Mouse (Mus musculus) liver, embryonic 14.5 days (tissue): ENCODE results near the gene Zfp398. TPM values are rescaled to one million over a fixed set of nuclear protein-coding genes. Genes with fewer than 3 reads are reported as not detected.
A peak's percentile ranks its signal among the peaks of the same experiment; 100 is the strongest.

Experiments
- ATAC-seq: fragments of 200-750 bp; cut with Nextera tagmentation; 2 replicates; pipeline ENCODE4 v1.8.0; 2017; ENCODE audit warnings: moderate number of reproducible peaks, mild to moderate bottlenecking, moderate library complexity; ENCODE audit not compliant: insufficient read depth
- DNase-seq, 3 experiments: peaks; one replicate each; pipeline ENCODE4 v3.0.0-alpha.2; 2012 to 2013; ENCODE audit warnings: low read depth in 3 of 3, low spot score in 3 of 3
- H3K27ac ChIP-seq: fragments of 300-500 bp; sonication (generic); 2 replicates; pipeline ENCODE4 v1.5.1; 2014; ENCODE audit warnings: moderate library complexity, mild to moderate bottlenecking, control low read depth, inconsistent platforms
- H3K27me3 ChIP-seq: fragments of 300-500 bp; sonication (generic); 2 replicates; pipeline ENCODE4 v1.6.1; 2014; ENCODE audit warnings: mild to moderate bottlenecking, low read length, moderate library complexity; ENCODE audit not compliant: control insufficient read depth, insufficient read depth
- H3K36me3 ChIP-seq: fragments of 300-500 bp; sonication (generic); replicated peaks from 2 replicates; pipeline ENCODE4 v1.6.1; 2014; ENCODE audit warnings: low read depth; ENCODE audit not compliant: control insufficient read depth, insufficient read depth
- H3K4me1 ChIP-seq, 2 experiments: fragments of 200-500 bp in 1 of 2; fragments of 300-500 bp in 1 of 2; sonication (generic) in 1 of 2; replicated peaks; 2 replicates each; pipeline ENCODE4 v1.6.1; 2012 to 2014; ENCODE audit warnings: antibody characterized with exemption in 1 of 2, inconsistent platforms in 1 of 2, low read length in 1 of 2; ENCODE audit not compliant: control insufficient read depth in 2 of 2, insufficient read depth in 2 of 2
- H3K4me2 ChIP-seq: fragments of 300-500 bp; sonication (generic); 2 replicates; pipeline ENCODE4 v1.6.1; 2014; ENCODE audit warnings: low read depth, mild to moderate bottlenecking, control low read depth, moderate library complexity
- H3K4me3 ChIP-seq, 2 experiments: fragments of 200-500 bp in 1 of 2; fragments of 300-500 bp in 1 of 2; sonication (generic) in 1 of 2; 2 replicates each; pipeline ENCODE4 v1.5.1; 2012 to 2014; ENCODE audit warnings: low read depth in 2 of 2, low read length in 2 of 2, mild to moderate bottlenecking in 2 of 2, control low read depth in 1 of 2, inconsistent platforms in 1 of 2, moderate library complexity in 1 of 2; ENCODE audit not compliant: insufficient read depth in 1 of 2
- H3K9ac ChIP-seq: fragments of 300-500 bp; sonication (generic); replicated peaks from 2 replicates; pipeline ENCODE4 v1.6.1; 2014; ENCODE audit warnings: mild to moderate bottlenecking, control low read depth, moderate library complexity
- H3K9me3 ChIP-seq: fragments of 300-500 bp; sonication (generic); 2 replicates; pipeline ENCODE4 v1.6.1; 2016; ENCODE audit warnings: low read length, mixed read lengths; ENCODE audit not compliant: control insufficient read depth
- CTCF ChIP-seq: IDR thresholded peaks from 2 replicates; pipeline ENCODE4 v1.5.1; 2016; ENCODE audit warnings: antibody characterized with exemption, low read depth, control low read depth
- EP300 ChIP-seq: IDR thresholded peaks from 2 replicates; pipeline ENCODE4 v1.6.1; 2016; ENCODE audit warnings: antibody characterized with exemption, low read depth
- WGBS: fragments of 180-500 bp; shearing (Covaris S2); extraction: QIAGEN DNeasy Blood & Tissue Kit; methylation state at CpG from one replicate; pipeline ENCODE4 v1.1.7; 2014; ENCODE audit not compliant: insufficient replicate concordance; 5-methylcytosine and 5-hydroxymethylcytosine counted together
- polyA plus RNA-seq, 2 experiments: library from polyadenylated mRNA; depleted of rRNA in 1 of 2; stranded (reverse) in 1 of 2; unstranded in 1 of 2; fragments of >200 nt; fragmentation: Nextera tagmentation in 1 of 2; extraction: Ambion mirVana in 1 of 2; gene quantifications; 2 replicates each; pipeline versions ENCODE4 v1.2.1 to v1.2.3; 2012 to 2014

The Zfp398 gene
- polyA plus RNA-seq, 2 experiments: 1.2 to 1.7 TPM

DNA sequence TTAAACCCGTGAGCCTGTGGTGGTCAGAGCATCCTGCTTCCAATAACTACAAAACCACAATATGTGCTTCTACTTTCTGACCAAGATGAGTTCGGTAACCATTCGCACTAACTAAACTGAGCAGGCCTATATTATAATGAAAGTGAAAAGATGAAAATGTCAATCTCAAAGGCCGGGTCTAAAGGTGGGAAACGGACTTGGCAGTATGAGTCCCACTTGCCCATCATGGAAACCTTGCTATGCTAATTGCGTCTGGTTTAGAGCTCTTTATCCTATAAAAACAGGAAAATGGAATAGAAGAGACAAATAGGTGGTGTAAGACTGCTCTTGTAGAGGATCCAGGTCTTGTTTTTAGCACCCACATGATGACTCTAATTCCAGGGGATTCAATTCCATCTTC, 13.7 kb upstream of the Zfp398 start:
- H3K27ac ChIP-seq: no peak overlapping the region
- H3K9me3 ChIP-seq: no peaks in the 10 kb centered on the region
- no peak overlapping the region for H3K4me3 ChIP-seq
- no peak for DNase-seq
- TF ChIP-seq CTCF: no peak
- TF ChIP-seq EP300: no peak
- no peaks in the 10 kb centered on the region for H3K36me3 ChIP-seq
- H3K4me1 ChIP-seq: no peaks in the 10 kb centered on the region
- 76% methylated on average over 6 of the region's 6 CpGs for WGBS
- no peak overlapping the region for H3K4me2 ChIP-seq
- no peak overlapping the region for H3K9ac ChIP-seq
- ATAC-seq: no peak
- no peaks in the 10 kb centered on the region for H3K27me3 ChIP-seq

DNA sequence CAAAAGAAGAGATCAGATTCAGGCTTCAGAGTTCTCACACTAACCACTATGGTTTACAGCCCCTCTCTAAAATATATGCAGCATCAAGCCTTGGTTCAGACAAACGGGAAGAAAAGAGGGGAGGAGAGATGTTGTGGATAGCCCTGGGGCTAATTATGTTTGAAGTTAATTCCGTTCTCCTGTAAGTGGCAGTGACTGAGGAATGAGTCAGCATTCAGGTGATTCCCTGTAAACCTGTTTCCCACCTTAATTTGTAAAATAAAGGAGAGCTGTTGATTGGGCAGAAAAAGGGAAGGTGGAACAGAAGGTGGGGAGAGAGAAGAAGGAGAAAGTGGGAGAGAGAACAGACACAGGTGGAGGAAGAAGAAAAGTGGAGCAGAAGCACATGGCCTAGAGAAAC, 11.2 kb upstream of the Zfp398 start:
- TF ChIP-seq CTCF: no peak
- TF ChIP-seq EP300: no peak
- Histone ChIP-seq H3K27me3 (no peaks in the 10 kb centered on the region), H3K36me3 (no peaks in the 10 kb centered on the region), H3K27ac (no peak overlapping the region), H3K4me2 (no peak overlapping the region), H3K9ac (no peak overlapping the region), H3K4me3 (no peak overlapping the region), H3K4me1 (0 out of 4 replicates have a peak, but pooled peaks cover 0 to 2% of the 10 kb centered on the region in 2 experiments), H3K9me3 (no peaks in the 10 kb centered on the region)
- WGBS: 56% methylated on average over 2 of the region's 2 CpGs
- DNase-seq (no peak), ATAC-seq (no peak)

DNA sequence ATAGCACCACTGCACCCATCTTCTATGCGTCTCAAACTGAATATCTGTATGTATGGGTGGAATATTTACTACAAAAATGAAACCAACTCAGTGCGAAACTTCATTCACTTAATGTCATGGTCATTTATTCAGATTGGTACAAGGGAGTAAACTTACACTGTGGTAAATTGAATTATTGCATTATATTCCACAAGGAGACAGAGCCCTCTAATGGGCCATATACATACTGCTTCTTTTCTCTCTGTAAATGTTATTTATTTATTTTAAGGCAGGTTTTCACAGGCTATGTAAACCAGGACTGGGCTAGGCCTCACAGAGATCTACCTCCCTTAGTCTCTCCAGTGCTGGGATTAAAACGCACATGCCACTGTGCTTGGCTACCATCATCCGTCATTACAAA, 8.0 kb upstream of the Zfp398 start:
- Histone ChIP-seq H3K36me3 (no peaks in the 10 kb centered on the region), H3K9me3 (no peaks in the 10 kb centered on the region), H3K27me3 (no peaks in the 10 kb centered on the region), H3K4me1 (peaks cover 2 to 3% of the 10 kb centered on the region in 2 experiments; a peak in 1 of 4 replicates), H3K4me2 (no peak overlapping the region), H3K4me3 (no peak overlapping the region), H3K9ac (no peak overlapping the region), H3K27ac (no peak overlapping the region)
- TF ChIP-seq EP300 (no peak), CTCF (no peak)
- WGBS: 79% methylated on average over 4 of the region's 4 CpGs
- DNase-seq: no peak
- no peak for ATAC-seq

DNA sequence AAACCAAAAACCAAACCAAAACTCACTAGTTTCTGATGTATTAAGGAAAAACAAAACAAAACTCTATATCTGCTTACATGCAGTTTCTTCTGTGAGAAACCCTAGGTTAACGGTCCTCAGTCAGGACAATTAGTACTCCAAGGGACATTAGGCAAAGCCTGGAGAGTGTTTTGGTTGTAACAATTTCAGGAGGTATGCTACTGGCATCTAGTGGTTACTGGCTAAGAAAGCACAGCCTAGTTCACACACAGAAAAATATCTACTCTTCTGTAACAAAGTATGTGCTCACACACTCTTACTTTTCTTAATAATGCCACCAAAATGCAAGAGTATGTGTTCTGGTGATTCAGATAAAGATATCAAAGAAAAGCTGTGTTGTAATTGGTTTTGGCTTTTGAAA, 6.5 kb upstream of the Zfp398 start:
- DNase-seq: peak in 1 of 3 experiments; percentile 43
- 52% methylated on average over 1 of the region's 1 CpGs for WGBS
- no peak for ATAC-seq
- H3K36me3 ChIP-seq: no peaks in the 10 kb centered on the region
- H3K9me3 ChIP-seq: no peaks in the 10 kb centered on the region
- no peak overlapping the region for H3K27ac ChIP-seq
- peaks cover 2 to 3% of the 10 kb centered on the region in 2 experiments; a peak in 1 of 4 replicates for H3K4me1 ChIP-seq
- H3K27me3 ChIP-seq: no peaks in the 10 kb centered on the region
- H3K9ac ChIP-seq: no peak overlapping the region
- TF ChIP-seq EP300: no peak
- TF ChIP-seq CTCF: peak; percentile 52; the same call in 1 of the 2 replicates
- H3K4me3 ChIP-seq: no peak overlapping the region
- 0 out of 2 replicates have a peak overlapping the region, but pooled peaks have one; percentile 12 for H3K4me2 ChIP-seq

DNA sequence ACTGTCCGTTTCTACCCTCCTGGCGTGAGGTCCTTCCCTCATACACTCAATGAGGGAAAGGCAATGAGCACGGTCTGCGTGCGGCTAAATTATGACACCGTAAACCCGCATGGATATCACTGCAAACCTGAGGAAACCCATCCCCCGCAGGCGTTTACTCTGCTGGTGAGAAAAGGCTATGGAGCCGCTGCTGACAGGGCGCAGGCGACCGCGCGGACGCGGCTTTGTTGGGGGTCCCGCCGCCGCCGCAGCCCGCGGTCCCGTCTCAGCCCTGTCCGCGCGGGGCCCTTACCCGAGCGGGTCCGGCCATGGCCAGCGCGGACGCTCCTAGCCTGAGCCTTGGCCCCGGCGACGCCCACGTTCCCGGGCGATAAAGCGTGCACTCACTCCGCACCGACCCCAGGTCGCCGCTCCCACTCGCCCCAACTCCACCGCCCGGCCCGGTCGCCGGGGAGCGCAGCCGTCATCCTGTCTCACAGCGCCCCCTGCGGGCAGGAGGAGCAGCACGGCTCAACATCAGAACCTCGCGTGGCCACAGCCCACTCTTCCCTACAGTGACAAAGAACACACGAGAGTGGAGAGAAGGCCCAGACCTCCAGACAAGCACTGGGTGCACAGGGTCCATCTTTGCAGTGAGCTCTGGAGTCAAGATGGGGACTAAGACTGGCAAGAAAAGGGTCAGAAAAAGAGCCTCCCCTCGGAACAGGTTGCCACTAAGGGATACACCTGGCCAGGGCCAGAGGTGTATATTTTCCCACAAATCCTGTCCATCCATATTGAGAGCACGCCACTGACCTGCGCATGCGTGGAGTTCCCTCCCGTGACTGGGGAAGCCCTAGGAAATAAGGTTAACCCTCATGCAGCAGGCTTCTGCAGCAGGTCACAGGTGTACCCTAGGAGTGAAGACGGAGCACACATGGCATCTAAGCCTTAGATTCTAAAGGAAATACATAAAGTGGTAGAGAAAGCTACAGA, 5.1 kb upstream of the Zfp398 start, which contains the start of gene Zfp786:
Gene Zfp786, minus strand, starts transcription at position 764 of the 975 bp plus-strand sequence.
- peak; percentile 75 to 81 (median 75) for DNase-seq

More for the DNA sequence above, 5.1 kb upstream of the Zfp398 start, which contains the start of gene Zfp786:
- 2% methylated on average over 64 of the region's 64 CpGs for WGBS
- Histone ChIP-seq H3K27me3 (no peaks in the 10 kb centered on the region), H3K36me3 (no peaks in the 10 kb centered on the region), H3K27ac (no peak within 1 kb of the TSS; the same call in 1 of the 2 replicates), H3K4me2 (peak within 1 kb of the TSS; percentile 79), H3K4me3 (peak within 1 kb of the TSS; percentile 75), H3K9ac (peak within 1 kb of the TSS; percentile 77), H3K9me3 (no peaks in the 10 kb centered on the region), H3K4me1 (peaks cover 2 to 3% of the 10 kb centered on the region in 2 experiments; a peak in 1 of 4 replicates)
- TF ChIP-seq EP300: no peak
- peak; percentile 97 for TF ChIP-seq CTCF
- ATAC-seq: peak; percentile 85
